Comparison of ENCODE assay signal across 31 mouse cellular contexts in the genomic region with DNA sequence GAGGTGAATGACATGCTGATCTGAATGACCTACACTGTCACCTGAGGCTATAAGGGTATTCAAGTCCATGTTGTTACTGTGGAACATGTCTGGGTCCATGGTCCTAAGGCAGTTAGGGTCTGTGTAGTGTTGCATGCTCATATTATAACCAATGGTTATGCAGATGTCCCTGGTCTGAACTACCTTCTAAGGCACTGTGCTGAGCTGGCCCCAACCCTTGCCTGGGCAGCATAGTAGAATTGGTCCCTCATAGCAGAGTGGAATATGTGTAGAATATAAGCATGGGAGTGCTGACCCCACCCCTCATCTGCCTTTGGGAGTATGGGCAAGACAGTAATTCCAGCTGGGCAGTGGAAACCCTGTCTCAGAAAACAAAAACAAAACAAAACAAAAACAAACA. TPM values are rescaled to one million over a fixed set of nuclear protein-coding genes. Genes with fewer than 3 reads are reported as not detected.
"Had no signal": no experiment of that assay in that cellular context is flagged by ENCODE, and none has a peak within 500 bp of the region (broad histone marks: within the 10 kb centered on the region; RNA-seq: fewer than 3 reads in every experiment).

No protein-coding gene starts in this region.

- H3K4me1 ChIP-seq: kidney, embryonic 15.5 days; liver, embryonic 13.5 days; neural tube, embryonic 12.5 days; neural tube, embryonic 15.5 days had no signal

- H3K27ac ChIP-seq: kidney, embryonic 15.5 days; left cerebral cortex, adult 2 months; liver, embryonic 13.5 days; neural tube, embryonic 12.5 days; neural tube, embryonic 15.5 days; stomach, postnatal 0 days had no signal

- H3K4me3 ChIP-seq: kidney, embryonic 15.5 days; left cerebral cortex, adult 2 months; liver, embryonic 13.5 days; neural tube, embryonic 12.5 days; neural tube, embryonic 15.5 days had no signal

- H3K9me3 ChIP-seq: kidney, embryonic 15.5 days; liver, embryonic 13.5 days; neural tube, embryonic 12.5 days; neural tube, embryonic 15.5 days had no signal

- DNase-seq: kidney, postnatal 10 days; kidney, postnatal 36 days; layer of hippocampus, postnatal 36 days; liver, embryonic 13.5 days; lung, adult 2 months; lung, postnatal 14 days; lung, postnatal 4 days; right cerebral cortex, adult 18-20 months; right cerebral cortex, postnatal 14 days; right cerebral cortex, postnatal 4 days; thymus, adult 2 months; thymus, postnatal 14 days; thymus, postnatal 4 days had no signal

- H3K4me2 ChIP-seq: kidney, embryonic 15.5 days; liver, embryonic 13.5 days; midbrain, embryonic 11.5 days; neural tube, embryonic 12.5 days; neural tube, embryonic 15.5 days had no signal

- H3K27me3 ChIP-seq: kidney, embryonic 15.5 days; liver, embryonic 13.5 days; neural tube, embryonic 12.5 days; neural tube, embryonic 15.5 days had no signal

- H3K9ac ChIP-seq: kidney, embryonic 15.5 days; liver, embryonic 13.5 days; neural tube, embryonic 12.5 days; neural tube, embryonic 15.5 days had no signal

- H3K36me3 ChIP-seq: kidney, embryonic 15.5 days; liver, embryonic 13.5 days; neural tube, embryonic 12.5 days; neural tube, embryonic 15.5 days had no signal

RNA-seq across cellular contexts. Expression of a gene that starts 33.7 kb away (rescaled TPM):
- total RNA-seq: layer of hippocampus, adult 8-10 months; layer of hippocampus, postnatal 10 days; layer of hippocampus, postnatal 36 days; left cerebral cortex, adult 2 months; left cerebral cortex, postnatal 10 days; left cerebral cortex, postnatal 36 days; liver, adult 2 months; megakaryocyte progenitor cell, adult 5-6 weeks; megakaryocyte-erythroid progenitor cell, adult 5-6 weeks had no signal
- polyA plus RNA-seq: kidney, embryonic 15.5 days; limb, embryonic 11.5 days; limb, embryonic 14.5 days; liver, adult 2 months; liver, embryonic 13.5 days; liver, embryonic 16.5 days; lung, adult 2 months; lung, embryonic 16.5 days; midbrain, embryonic 11.5 days; neural tube, embryonic 12.5 days; neural tube, embryonic 15.5 days; stomach, embryonic 14.5 days; stomach, postnatal 0 days; thymus, adult 2 months had no signal
